Mouse (Mus musculus) liver, adult 2 months (tissue): Measurements from ENCODE around the gene Gm13539. TPM values are rescaled to one million over a fixed set of nuclear protein-coding genes. Genes with fewer than 3 reads are reported as not detected.
"Not testable (repeated sequence)": the region's sequence is repeated elsewhere in the genome, so short reads cannot be mapped to it uniquely, and the experiment has no call there.

ENCODE experiments used
- DNase-seq: peaks from one replicate; pipeline ENCODE4 v3.0.0-alpha.2; 2011; ENCODE audit warnings: low read depth, low spot score; ENCODE audit errors: extremely low read depth
- H3K27ac ChIP-seq: fragments of 200-500 bp; replicated peaks from 2 replicates; pipeline ENCODE4 v1.5.1; 2012; ENCODE audit warnings: low read depth, mild to moderate bottlenecking, control low read depth, inconsistent platforms, low read length; ENCODE audit not compliant: insufficient read depth
- H3K27me3 ChIP-seq: fragments of 200-500 bp; 2 replicates; pipeline ENCODE4 v1.6.1; 2012; ENCODE audit warnings: mild to moderate bottlenecking, moderate library complexity, low read length, inconsistent platforms; ENCODE audit not compliant: control insufficient read depth, insufficient read depth
- H3K36me3 ChIP-seq: fragments of 200-500 bp; 2 replicates; pipeline ENCODE4 v1.6.1; 2012; ENCODE audit warnings: low read length, inconsistent platforms; ENCODE audit not compliant: control insufficient read depth, insufficient read depth
- H3K4me1 ChIP-seq: fragments of 200-500 bp; 2 replicates; pipeline ENCODE4 v1.6.1; 2011; ENCODE audit warnings: low read length; ENCODE audit not compliant: control insufficient read depth, insufficient read depth
- H3K4me3 ChIP-seq: fragments of 200-500 bp; 2 replicates; pipeline ENCODE4 v1.5.1; 2011; ENCODE audit warnings: low read depth, mild to moderate bottlenecking, control low read depth, low read length, moderate library complexity; ENCODE audit not compliant: insufficient read depth
- H3K79me2 ChIP-seq: fragments of 200-500 bp; 2 replicates; pipeline ENCODE4 v1.6.1; 2012; ENCODE audit warnings: inconsistent platforms, mild to moderate bottlenecking, low read length, moderate library complexity; ENCODE audit not compliant: control insufficient read depth, insufficient read depth
- H3K9ac ChIP-seq: fragments of 200-500 bp; 2 replicates; pipeline ENCODE4 v1.6.1; 2012; ENCODE audit warnings: low read depth, mild to moderate bottlenecking, control low read depth, inconsistent platforms, low read length
- CTCF ChIP-seq: fragments of 200-500 bp; IDR thresholded peaks from 2 replicates; pipeline ENCODE4 v1.5.1; 2011; ENCODE audit warnings: low read depth, low read length, control low read depth
- POLR2A ChIP-seq: fragments of 200-500 bp; IDR thresholded peaks from 2 replicates; pipeline ENCODE4 v1.6.1; 2011; ENCODE audit warnings: low read length, control low read depth; ENCODE audit not compliant: insufficient read depth; ENCODE audit errors: extremely low read depth
- WGBS: fragments of 180-500 bp; shearing (Covaris S2); methylation state at CpG from one replicate; pipeline ENCODE4 v1.1.7; 2018; 5-methylcytosine and 5-hydroxymethylcytosine counted together
- polyA plus RNA-seq: library from polyadenylated mRNA; depleted of rRNA; stranded (reverse); fragments of >200 nt; gene quantifications from 2 replicates; pipeline ENCODE4 v1.2.3, GENCODE M21; 2012
- total RNA-seq: library from RNA; depleted of rRNA; stranded (reverse); fragments of >200 nt; gene quantifications from 2 replicates; pipeline ENCODE4 v1.2.3, GENCODE M21; 2014

The Gm13539 gene
- total and polyA plus RNA-seq, 2 experiments = not detected

DNA sequence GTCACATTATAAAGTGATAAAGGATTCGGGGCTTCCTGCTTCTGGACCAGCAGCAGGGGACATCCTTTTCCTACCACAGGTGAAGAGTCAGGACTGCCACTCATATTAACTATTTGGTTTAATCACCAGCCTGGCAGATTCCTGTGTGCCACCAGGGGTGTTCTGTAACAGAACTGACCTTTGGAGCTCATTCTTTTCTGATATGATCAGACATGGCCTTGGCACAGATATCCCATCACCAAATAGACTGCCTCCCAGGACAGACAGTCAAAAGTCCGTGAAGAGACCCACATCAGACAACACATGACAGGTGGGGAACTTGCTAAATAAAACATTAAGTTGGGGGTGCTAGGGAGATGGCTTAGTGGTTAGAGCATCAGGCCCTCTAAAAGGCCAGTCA, 29.7 kb downstream of the Gm13539 start:
- H3K27me3 ChIP-seq = no peaks in the 10 kb centered on the region
- WGBS = 38% methylated on average over 2 of the region's 2 CpGs

GRCm38 (mm10) chr2:25813364-25813763, 31.3 kb downstream of the Gm13539 start:
- Histone ChIP-seq H3K4me1 (peaks cover 5% of the 10 kb centered on the region), H3K4me3 (no peak overlapping the region), H3K79me2 (no peaks in the 10 kb centered on the region), H3K36me3 (no peaks in the 10 kb centered on the region), H3K27ac (no peak overlapping the region), H3K9ac (no peak overlapping the region), H3K27me3 (no peaks in the 10 kb centered on the region)
- 92% methylated on average over 5 of the region's 5 CpGs for WGBS
- no peak for DNase-seq
- TF ChIP-seq CTCF (peak; percentile 42; the same call in 1 of the 2 replicates), POLR2A (no peak)

More for the DNA sequence above, 29.7 kb downstream of the Gm13539 start:
- Histone ChIP-seq H3K27ac (no peak overlapping the region), H3K79me2 (no peaks in the 10 kb centered on the region), H3K4me3 (no peak overlapping the region), H3K36me3 (no peaks in the 10 kb centered on the region), H3K4me1 (peaks cover 5% of the 10 kb centered on the region), H3K9ac (no peak overlapping the region)
- TF ChIP-seq CTCF = no peak
- TF ChIP-seq POLR2A = no peak
- peak; percentile 70 for DNase-seq

GRCm38 (mm10) chr2:25815748-25816147, 33.7 kb downstream of the Gm13539 start, which contains the start of gene Glt6d1:
Gene Glt6d1, minus strand, starts transcription at chr2:25815848.
- not testable (repeated sequence) for H3K4me3 ChIP-seq, H3K36me3 ChIP-seq, H3K4me1 ChIP-seq, H3K27me3 ChIP-seq, H3K27ac ChIP-seq, DNase-seq, H3K9ac ChIP-seq, H3K79me2 ChIP-seq
- 85% methylated on average over 1 of the region's 1 CpGs for WGBS

GRCm38 (mm10) chr2:25822806-25823205, 40.7 kb downstream of the Gm13539 start, which contains the start of gene Lcn9:
Gene Lcn9, plus strand, starts transcription at chr2:25823153.
- Histone ChIP-seq H3K27ac (no peak within 1 kb of the TSS), H3K27me3 (peaks cover 3% of the 10 kb centered on the region; the same call in 1 of the 2 replicates), H3K4me3 (no peak within 1 kb of the TSS), H3K4me1 (no peaks in the 10 kb centered on the region), H3K36me3 (no peaks in the 10 kb centered on the region), H3K79me2 (no peaks in the 10 kb centered on the region), H3K9ac (no peak within 1 kb of the TSS)
- no peak for DNase-seq
- TF ChIP-seq CTCF = no peak
- WGBS = 74% methylated on average over 1 of the region's 1 CpGs

DNA sequence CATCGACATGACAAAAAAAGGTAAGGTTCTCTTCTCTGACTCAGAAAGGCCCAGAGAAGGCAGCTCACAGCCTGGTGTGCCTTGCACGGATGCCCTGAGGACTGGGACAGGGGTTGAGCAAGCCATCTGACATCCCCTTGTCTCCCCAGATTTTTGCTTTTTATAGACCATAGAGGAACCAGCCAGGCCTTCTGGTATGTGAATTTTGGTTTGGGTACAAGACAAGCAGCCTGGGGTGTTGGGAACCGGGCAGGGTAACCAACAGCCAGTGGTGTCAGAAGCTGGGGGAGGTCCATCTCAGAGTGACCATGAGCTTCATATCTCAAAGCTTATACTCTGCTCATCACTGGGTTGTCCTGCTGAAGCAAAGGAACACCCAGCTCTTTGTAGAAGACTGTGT, 42.7 kb downstream of the Gm13539 start:
- TF ChIP-seq POLR2A = no peak
- H3K79me2 ChIP-seq = no peaks in the 10 kb centered on the region
- 80% methylated on average over 3 of the region's 3 CpGs for WGBS
- no peak overlapping the region for H3K9ac ChIP-seq
- H3K27me3 ChIP-seq = peaks cover 3% of the 10 kb centered on the region; the same call in 1 of the 2 replicates
- no peaks in the 10 kb centered on the region for H3K36me3 ChIP-seq
- H3K4me3 ChIP-seq = no peak overlapping the region
- no peak overlapping the region for H3K27ac ChIP-seq
- no peaks in the 10 kb centered on the region for H3K4me1 ChIP-seq
- DNase-seq = no peak

- no peak for DNase-seq
- TF ChIP-seq POLR2A (no peak), CTCF (no peak)
- Histone ChIP-seq H3K4me3 (no peak overlapping the region), H3K27ac (no peak overlapping the region), H3K27me3 (no peaks in the 10 kb centered on the region), H3K36me3 (no peaks in the 10 kb centered on the region), H3K79me2 (no peaks in the 10 kb centered on the region), H3K4me1 (no peaks in the 10 kb centered on the region), H3K9ac (no peak overlapping the region)
- WGBS = 72% methylated on average over 8 of the region's 8 CpGs
Measured at GRCm38 (mm10) chr2:25828344-25828947, 46.4 kb downstream of the Gm13539 start.
